Mouse (Mus musculus): ENCODE measurements around the gene Rptor.
A peak's percentile ranks its signal among the peaks of the same experiment; 100 is the strongest.

The Rptor gene

DNA sequence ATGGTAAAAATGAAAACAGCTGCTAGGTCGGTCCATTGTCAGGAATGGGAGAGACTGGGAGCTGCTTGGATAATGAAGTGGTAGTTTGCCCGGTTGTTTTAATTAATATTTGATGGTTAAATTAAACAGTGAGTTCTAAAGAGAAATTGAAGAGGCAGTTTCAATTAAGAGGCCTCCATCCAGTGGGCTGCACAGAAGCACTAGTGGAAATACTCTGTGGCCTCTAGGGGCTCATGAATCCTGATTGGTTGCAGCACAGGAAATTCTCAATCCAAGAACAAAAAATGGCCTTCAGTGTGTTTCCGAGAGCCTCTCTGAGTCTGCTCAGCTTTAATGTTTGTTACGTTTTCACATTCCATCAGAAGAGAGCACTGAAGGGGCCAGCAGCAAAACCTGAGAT lies 141.7 kb downstream of the Rptor start:
- no peak for DNase-seq

DNA sequence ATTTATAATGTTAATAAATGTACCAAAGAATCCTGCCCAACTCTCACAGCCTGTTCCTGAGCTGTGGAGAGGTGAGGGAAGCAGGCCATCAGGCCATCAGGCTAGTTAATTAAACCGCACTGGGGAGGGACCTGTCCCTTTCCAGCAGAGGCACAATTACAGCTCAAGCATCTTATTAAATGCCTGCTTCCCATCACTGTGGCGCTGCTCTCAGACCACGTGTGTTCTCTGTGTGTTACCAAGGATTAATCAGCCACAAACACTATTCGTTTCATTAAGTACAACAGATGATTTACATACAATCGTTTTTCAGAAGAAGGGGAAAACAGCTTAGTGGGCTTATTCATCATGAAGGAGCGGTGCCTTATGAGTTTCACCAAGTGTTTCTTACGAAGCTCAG lies 142.6 kb downstream of the Rptor start:
- peak; percentile 43 to 45 for DNase-seq

DNA sequence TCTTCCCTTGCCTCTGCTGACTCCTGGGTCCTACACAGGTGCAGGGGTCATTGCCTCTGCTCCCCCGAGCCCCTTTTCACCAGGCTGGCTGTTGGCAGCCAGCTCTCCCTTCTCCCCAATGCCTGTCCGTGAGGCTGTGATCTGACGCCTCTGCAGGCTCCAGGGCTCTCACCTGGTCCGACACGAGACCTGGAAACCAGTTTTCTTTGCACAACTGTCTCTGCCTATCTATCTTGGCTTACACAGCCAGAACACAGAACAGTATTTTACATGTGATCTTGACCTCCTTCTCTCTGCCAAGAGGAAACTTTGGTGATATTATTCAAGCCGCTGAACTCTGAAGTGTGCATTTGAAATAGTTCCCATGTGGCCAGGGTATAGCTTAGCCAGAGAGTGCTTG lies 151.8 kb downstream of the Rptor start:
- no peak for DNase-seq

DNA sequence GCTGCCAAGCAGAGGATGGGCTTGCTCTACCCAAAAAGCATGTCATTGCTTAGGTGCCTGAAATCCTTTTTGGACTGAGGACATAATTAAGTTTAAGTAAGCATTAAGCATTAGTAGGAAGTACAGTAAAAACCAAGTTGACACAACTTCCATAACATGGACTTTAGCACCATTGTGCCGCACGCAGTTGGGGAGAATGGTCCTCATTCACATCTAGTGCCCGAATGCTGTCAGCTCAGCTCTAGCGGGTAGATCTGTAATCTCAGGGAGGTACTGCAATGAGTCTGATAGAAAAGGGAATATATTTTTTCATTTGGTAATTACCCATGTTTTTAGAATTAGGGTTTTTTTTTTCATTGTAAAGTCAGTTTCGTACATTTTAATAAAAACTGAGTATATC lies 155.5 kb downstream of the Rptor start:
- no peak for DNase-seq

DNA sequence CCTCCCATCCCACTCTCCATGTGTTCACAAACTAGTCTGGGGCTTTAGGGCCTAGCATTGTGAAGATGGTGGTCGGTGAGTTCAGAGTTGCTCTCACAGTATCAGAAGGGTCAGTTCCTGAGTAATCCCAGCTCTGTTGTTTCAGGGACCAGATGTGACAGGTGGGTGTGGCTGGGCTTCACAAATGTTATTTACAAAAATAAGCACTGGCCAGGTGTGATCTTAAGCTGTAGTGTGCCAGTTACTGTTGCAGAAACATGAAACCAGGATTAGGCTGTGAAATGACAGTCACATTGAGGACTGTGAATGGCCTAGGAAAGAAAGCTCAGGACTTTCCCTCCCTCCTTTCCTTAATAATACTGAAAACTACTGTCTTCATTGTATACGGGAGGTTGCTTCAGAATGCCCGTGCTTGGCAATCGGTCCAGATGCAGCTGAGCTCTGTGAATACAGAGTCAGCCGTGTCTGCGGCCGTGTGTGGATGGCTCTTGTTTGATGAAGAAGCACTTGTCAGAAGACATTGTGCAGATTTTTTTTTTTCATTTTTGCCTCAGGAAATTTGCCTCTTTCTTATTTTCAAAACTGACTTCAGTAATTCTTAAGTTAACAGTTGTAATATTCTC lies 156.1 kb downstream of the Rptor start:
- DNase-seq: no peak

DNA sequence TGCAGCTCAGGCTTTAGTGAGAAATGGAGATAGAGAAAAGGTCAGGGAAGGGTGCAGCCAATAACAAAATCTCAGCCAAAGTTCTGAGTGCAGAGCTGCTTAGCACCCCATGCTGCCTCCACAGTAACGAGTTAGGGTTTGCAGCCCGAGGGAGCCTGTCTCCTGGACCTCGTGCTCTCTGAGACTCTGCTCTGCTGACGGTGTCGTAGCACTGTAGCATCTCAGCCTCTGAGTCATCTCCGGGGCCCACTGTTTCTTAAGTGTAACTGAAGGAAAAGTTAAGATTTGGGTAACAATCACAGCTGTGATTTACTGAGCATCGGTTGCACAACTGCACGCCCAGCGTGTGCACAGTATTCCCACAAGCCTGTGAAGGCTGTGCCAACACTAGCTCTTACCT lies 160.2 kb downstream of the Rptor start:
- no peak for DNase-seq

DNA sequence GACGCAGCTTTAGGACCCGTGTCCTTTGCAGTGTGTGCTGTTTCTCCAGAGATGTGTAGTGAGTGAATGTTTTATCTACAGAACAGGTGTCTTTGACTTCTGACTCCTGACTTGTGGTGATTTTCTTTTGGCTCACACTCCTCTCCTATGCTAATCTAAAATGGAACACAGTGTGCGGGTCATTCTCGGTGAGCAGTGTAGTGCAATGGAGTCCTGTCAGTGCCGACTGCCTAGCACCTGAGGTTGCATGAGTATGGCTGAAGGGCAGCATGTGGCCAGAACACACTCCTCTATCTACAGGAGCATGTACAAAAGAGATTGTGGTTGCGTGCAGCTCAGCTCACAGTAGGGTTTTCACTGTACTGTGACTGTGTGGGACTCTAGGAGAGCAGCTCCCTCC lies 163.3 kb downstream of the Rptor start:
- DNase-seq: no peak

DNA sequence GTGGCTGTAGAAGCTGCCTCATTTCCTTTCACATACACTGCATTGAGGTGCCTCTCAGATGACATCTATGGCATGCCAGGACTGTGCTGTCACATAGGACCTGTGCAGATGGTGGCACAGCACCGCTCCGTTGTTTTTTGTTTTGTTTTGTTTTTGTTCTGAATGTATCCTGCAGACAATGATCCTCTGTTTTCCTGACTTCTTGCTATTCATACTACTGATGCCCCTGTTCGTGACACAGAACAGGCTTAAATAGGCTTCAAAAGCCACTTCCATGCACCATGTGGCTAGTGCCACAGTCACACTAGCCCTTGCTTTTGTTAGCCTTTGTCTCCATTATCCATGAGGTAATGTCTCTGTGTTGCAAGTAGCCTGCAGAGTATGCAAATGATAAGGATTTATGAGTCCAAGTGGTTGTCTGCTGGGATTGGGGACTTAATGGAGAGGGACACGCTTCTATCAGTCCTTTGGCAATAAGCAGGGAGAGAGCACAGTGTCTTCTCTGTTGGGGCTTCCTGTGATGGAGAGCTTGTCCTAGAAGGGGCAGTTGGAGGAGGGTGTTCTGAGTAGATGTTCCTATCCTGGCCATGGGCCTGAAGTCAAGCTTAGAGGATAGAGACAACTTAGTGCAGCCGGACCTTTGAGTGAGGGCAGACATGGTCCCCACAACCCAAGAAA lies 164.2 kb downstream of the Rptor start:
- DNase-seq: peak in 1 of 2 experiments; percentile 47

DNA sequence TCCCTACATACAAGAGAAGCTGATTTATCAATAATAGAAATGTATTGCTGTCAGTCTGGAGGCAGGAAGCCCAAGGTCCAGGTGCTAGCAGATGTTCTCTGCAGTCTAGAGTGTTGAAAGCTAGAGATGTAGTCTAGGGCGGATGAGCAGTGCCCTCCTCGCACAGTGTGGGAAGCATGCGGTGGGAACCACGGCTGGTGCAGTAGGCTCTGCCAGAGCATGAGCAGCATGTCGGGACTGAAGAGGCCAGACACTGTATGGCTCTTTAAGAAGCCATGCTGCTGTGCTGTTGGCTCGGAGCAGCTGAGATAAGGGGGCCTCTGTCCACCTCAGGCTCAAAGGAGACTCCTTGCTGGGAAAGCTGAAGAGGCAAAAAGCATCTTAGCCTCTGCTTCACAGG lies 164.8 kb downstream of the Rptor start:
- no peak for DNase-seq

DNA sequence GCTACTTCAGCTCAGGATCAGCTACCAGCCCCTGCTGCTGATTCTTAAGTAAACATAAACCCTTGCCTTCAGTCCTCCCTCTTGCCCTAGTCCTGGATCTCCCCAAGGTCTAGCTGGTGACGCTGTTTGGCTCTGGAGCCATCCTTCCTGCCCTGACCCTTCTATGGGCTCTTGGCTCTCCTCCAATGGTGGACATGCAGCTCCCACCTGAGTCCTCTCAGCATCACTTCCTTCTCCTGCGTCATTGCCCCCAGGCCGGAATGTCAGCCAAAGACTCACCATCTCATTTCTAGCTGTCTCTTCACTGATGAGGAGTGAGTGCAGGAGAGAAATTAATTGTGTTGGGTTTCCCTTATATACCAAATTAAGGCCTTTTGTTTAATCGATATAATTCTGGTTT lies 165.8 kb downstream of the Rptor start:
- no peak for DNase-seq

DNA sequence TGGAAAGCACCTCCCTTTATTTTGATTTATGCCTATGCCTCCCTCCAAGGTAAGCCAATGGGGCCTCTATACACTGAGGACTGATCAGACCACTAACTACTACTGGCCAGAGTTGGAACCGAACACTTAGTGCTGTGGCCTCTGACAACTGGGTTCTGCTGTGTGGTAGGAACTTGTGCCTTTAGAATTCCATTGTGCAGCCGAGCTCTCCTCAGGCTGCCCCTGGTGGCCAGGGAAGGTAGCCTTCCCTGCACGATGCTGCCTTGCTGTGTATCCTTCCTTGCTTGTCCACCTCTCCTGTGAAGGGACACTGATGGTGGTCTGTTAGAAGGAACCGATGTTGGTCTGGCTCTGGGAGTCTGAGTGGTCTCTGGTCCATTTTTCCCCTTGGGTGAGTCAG lies 167.0 kb downstream of the Rptor start:
- peak in 1 of 2 experiments; percentile 50 for DNase-seq

DNA sequence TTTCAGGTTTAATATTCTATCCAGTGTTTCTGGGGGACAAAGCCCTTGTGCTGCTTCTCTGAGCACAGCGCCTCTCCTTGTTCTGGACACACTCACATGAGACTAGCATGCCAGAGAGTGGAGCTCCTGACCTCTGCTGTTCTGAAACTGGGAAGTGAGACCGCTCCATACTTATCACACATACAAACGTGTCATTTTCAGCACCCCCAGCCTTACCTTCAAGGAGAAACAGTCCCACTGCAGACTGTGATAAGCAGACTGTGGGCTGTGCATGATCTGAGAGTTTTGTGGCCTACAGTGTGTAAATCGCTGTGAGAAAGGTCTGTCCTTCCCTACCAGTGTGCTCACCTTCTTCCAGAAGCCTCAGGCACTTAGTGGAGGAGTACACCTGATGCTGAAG lies 168.3 kb downstream of the Rptor start:
- DNase-seq: no peak

DNA sequence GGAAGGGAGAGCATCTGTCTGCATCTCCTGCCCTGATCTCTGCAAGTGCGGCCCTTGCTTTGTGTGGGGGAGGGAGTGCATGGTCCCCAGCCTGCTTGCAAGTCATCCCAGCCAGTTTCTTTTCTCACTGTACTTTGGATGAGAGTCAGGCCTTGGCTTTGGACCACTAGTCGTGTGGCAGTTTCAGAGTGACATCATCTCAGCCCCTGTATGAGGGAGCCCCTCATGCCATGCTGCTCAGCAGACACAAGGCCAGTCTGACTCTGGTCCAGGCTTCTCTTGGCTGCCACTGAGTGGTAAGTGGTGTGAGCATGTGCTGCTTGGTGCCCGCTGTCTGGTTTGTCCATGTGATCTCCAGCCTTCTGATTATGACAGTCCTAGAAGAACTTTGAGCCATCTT lies 170.2 kb downstream of the Rptor start:
- peak; percentile 86 for DNase-seq

DNA sequence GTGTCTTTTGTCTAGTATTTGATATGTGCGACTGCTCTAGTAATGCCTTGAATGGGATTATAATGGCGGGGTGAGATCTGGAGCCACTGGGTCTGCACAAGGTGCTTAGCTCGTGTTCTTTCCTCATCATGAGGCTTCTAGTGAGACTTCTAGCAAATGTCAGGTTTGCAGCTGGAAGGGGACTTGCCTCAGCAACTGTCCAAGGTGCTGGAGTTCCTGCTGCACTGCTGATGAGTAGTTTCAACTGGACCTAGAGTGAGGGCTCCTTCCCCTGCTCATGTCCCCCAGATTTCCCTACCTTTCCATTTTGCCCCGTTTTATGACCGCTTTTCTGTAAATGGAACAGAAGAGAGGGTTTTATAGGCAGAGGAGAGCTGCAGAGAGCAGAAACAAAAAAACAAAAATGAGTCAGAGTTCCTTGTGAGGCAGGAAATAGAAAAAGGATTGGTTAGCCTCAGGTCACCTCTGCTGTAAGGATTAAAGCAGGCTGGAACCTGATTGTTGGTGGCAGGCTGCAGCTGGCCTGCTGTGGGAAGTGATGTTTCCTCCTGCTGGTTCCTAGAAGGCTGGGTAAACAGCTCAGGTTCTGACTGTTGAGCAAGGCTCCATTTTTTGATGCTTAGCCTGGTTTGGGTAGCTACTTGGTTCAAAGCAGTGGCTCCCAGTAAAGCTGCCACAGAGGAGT lies 172.5 kb downstream of the Rptor start:
- no peak for DNase-seq

DNA sequence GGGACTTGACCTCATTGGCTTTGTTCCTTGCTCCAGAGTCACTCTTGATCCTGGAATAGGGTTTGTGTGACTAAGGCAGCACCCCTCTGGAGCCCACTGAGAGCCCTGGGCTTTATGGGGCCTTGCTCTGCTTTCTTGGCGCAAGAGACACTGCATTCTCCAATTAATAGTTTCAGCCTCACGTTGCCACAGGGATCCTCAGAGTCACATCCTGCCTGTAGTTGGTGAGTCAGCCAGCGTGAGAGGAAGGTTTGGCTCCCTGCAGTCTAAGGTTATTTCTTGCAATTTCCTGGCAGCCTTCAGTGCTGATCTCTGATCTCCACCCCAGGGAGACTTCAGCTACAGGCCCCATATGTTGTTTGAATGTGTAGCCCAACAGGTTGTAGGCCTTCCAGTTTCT lies 174.5 kb downstream of the Rptor start:
- no peak for DNase-seq

DNA sequence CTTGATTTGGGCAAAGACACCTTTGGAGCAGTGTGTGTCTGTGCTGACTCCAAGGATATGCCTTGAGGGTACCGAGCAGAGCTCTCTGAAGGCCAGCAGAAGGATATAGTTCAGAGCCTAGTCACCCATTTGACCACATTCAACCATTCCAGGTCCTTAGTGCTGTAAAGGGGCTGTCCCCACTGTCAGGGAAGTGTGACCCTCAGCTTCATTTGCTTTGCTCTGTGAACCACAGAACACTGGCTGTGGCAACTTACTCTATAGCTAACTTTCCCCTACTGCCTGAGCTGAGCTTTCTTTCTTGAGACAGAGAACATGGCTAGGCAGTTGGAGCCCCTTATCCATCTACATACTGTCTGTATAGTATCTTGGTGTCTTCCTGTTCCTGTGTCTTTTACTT lies 175.2 kb downstream of the Rptor start:
- DNase-seq: no peak

DNA sequence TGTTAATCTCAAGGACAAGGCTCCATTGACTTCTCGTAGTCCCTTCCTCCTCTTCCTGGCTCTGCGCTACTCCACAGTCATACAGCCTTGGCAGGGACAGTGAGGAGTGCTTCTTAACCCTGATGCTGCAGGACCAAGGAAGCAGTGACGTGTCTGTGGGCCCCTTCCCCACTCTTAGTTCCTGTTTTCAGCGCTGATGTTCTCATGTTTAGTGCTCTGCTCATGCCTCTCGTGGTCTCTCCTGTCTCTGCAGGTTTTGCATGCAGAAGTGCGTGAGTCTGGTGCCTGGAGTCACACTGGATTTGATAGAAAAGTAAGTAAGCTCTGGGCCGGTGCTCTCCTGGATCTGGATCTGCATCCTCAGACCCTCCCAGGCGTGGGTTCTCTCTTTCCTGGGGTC lies 177.6 kb downstream of the Rptor start:
- DNase-seq: no peak

DNA sequence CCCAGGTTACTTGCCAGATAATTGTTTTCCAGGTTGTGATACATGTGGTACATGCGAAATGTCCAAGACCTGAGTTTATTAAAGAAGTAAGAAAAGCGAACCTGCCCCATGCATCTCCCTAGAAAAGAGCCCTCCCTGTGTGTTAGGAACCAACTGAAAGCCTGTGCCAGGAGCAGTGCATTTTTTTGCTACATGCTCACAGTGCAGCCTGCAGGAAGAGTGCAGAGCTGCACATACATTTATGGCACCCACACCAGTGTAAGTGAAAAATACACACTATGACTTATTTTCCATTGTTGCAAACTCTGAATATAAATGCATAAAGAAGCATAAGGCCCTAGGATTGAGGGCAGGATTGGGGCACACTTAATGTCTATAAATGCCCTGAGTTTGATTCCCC lies 178.5 kb downstream of the Rptor start:
- DNase-seq: peak; percentile 44 to 51

DNA sequence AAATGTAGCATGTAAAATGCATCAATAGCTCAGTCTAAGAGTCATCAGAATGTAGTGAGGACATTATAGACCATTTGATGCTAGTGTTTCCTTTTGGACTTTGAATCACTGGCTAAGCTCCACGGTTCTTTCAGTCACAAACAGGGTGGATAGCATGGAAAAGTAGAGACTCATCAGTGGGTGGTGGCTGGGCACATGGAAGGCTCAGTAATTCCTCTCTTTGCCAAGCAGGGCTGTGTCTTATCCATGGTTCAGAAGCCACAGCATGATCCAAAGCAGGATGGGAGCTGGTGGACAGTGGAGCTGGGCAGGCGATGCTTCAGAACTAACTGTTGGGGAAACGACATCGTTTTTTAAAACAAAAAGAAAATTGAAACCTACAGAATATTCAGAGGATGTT lies 179.0 kb downstream of the Rptor start:
- peak; percentile 50 to 74 for DNase-seq

DNA sequence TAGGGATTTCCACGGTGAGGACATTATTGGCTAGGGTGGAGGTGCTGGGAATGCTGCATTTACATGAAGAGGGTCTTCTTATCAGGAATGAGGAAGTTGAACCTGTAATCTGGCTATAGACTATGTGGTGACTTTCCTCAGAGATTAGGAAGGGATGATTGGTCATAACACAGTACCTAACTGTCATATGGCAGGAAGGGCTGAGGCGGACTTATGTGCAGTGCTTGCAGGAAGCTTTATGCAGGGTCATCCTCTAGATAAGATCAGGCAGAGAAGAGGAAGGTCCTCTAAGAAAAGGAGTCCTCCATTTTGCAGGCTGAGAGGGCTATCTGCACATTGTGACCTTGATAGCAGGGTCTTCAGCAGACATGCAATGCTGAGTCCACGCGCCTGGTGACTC lies 180.9 kb downstream of the Rptor start:
- DNase-seq: no peak

DNA sequence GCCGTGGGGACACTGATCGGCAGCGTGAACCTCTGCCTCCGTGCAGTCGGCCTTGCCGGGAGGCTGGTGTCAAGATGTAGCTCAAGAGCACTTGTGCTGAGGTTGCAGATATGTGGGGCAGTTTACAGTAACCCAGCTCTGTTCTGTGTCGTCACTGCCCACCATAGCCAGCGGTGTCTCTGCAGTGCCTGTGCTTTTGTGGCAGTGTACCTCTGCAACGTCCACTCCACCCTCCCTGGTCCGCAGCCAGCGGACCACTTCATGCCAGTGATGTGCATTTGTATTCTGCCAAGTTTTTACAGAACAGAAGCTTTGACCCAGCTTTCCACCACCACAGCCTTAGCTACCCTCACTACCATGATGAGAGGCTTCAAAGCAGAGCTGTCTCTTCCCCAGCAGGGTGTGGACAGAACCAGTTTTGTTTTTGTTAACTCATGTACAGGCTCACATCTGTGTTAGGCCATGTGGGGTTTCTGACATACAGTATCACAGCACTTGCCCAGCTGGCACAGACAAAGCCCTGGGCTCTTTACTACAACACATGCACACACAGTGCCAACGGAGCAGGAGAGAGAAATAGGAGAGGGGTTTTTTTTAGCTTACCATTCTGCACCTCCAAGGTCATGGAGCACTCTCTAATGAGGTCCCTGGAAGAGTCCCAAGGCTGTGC lies 182.1 kb downstream of the Rptor start:
- no peak for DNase-seq

DNA sequence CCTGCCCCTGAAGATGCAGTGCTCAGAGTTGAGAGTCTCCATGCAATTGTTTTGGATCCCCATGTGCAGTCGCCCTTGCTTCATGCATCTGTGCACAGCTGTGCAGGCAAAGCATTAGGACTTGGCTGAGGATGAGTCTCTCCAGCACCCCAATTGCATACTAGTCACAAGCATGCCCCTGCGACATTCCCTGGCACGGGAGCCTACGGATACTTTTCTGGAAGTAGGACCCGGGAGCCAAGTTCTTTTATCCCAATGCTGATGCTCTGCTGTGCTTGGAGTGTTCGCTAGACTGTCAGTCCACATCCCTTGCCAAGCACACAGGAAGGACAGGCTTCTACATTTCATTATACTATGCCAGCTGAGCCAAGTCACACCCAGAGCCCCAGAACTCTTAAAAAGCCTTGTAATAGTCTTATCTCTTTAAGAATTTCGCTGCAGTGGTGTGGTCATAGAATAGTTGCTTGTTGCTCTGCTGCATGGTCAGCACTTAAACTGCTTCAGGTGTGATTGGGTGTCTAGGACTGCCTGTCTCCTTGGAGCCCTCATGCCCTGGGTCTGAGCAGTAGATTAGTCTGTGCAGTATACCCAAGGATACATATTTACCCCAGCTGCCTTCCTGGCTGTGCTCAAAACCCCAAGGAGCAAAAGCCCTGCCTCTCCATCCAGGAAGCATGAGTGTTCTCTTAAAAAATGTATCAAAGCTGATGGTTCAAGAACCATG lies 183.1 kb downstream of the Rptor start:
- DNase-seq: no peak

DNA sequence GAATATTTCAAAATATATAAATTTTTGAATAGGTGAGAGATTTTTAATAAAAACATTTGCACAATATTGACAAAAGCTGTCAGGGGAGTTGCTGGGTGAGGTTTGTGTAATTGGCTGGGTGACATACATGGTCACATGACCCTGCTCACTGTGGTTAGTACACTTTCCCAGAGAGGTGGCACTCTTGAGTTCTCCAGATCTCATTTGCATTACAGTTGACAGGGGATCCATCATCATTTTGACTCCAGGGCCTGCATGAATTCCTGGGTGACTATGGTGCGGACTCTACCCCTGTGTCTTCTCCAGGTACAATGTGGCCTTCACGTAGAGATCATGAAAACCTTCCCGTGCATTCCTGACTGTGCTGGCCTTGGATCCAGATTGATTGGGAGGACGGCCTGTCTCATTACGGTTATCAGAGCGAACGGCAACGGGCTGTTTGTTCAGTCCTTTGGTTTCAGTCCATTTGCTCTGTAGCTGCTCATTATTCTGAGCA lies 183.7 kb downstream of the Rptor start:
- no peak for DNase-seq
